Mouse (Mus musculus) embryonic fibroblast, embryonic 13.5 days (primary cell): ENCODE measurements around the gene Atg4b.

ENCODE experiments used
- CTCF ChIP-seq: IDR thresholded peaks from 2 replicates; pipeline ENCODE4 v1.5.1; 2011; ENCODE audit warnings: mild to moderate bottlenecking, control low read depth, low read length, moderate library complexity, borderline replicate concordance; ENCODE audit not compliant: insufficient read depth
- POLR2A ChIP-seq: IDR thresholded peaks from 2 replicates; pipeline ENCODE4 v1.6.1; 2011; ENCODE audit warnings: low read depth, mild to moderate bottlenecking, control low read depth, low read length, moderate library complexity

GRCm38 (mm10) chr1:93721557-93721956 lies 29.7 kb upstream of the Atg4b start:
- no peak for TF ChIP-seq POLR2A
- TF ChIP-seq CTCF = no peak
